Mouse (Mus musculus) left cerebral cortex, postnatal 10 days (tissue): ENCODE results near the gene Patj. TPM values are rescaled to one million over a fixed set of nuclear protein-coding genes. Genes with fewer than 3 reads are reported as not detected.

ENCODE experiments used
- DNase-seq, 2 experiments: peaks; one replicate each; pipeline ENCODE4 v3.0.0; 2021 to 2022; ENCODE audit warnings: low spot score in 2 of 2, mixed read lengths in 1 of 2; ENCODE audit errors: extremely low spot score in 1 of 2
- intact Hi-C: fragments of 180-260 bp; cut with DNase I; formaldehyde crosslinking; loops from one replicate; pipeline ENCODE4 v1.15.1; 2025
- total RNA-seq, 2 experiments: library from RNA; stranded (reverse); gene quantifications; 2 replicates each; pipeline ENCODE4 v1.2.3; 2021

The Patj gene
- total RNA-seq, 2 experiments from 2014 or later = 7.7 to 8.1 TPM

- no peak for DNase-seq
- intact Hi-C loops = no loop called here
Measured at GRCm38 (mm10) chr4:98489386-98489785, 93.8 kb downstream of the Patj start.

- intact Hi-C loops = no loop called here
Measured at GRCm38 (mm10) chr4:98498341-98498740, 102.8 kb downstream of the Patj start.

GRCm38 (mm10) chr4:98500182-98500581 is 104.6 kb downstream of the Patj start:
- intact Hi-C loops = no loop called here
- no peak for DNase-seq

More at GRCm38 (mm10) chr4:98498341-98498740, 102.8 kb downstream of the Patj start:
- no peak for DNase-seq

GRCm38 (mm10) chr4:98500875-98501274 is 105.3 kb downstream of the Patj start:
- intact Hi-C loops = no loop called here
- no peak for DNase-seq

- no peak for DNase-seq
- intact Hi-C loops = no loop called here
Measured at GRCm38 (mm10) chr4:98504743-98505142, 109.2 kb downstream of the Patj start.

- no peak for DNase-seq
- intact Hi-C loops = no loop called here
Measured at GRCm38 (mm10) chr4:98508471-98509271, 113.1 kb downstream of the Patj start.

GRCm38 (mm10) chr4:98509939-98510338 is 114.4 kb downstream of the Patj start:
- DNase-seq = no peak
- intact Hi-C loops = no loop called here

GRCm38 (mm10) chr4:98511296-98511695 is 115.7 kb downstream of the Patj start:
- peak in 1 of 2 experiments; percentile 57 for DNase-seq
- intact Hi-C loops = no loop called here

GRCm38 (mm10) chr4:98511964-98512743 is 116.6 kb downstream of the Patj start:
- intact Hi-C loops = no loop called here
- no peak for DNase-seq

- intact Hi-C loops = no loop called here
- DNase-seq = no peak
Measured at GRCm38 (mm10) chr4:98520492-98520891, 124.9 kb downstream of the Patj start.

GRCm38 (mm10) chr4:98524525-98524924 is 128.9 kb downstream of the Patj start:
- intact Hi-C loops = no loop called here
- no peak for DNase-seq

GRCm38 (mm10) chr4:98535446-98535845 is 139.9 kb downstream of the Patj start:
- DNase-seq = no peak
- intact Hi-C loops = no loop called here

GRCm38 (mm10) chr4:98541591-98541990 is 146.0 kb downstream of the Patj start:
- no peak for DNase-seq
- intact Hi-C loops = loop anchor here (5.0 kb wide), 1 partner anchor 161 kb away; no protein-coding TSS in a partner anchor

- no peak for DNase-seq
- intact Hi-C loops = loop anchor here (5.0 kb wide), 1 partner anchor 159 kb away; no protein-coding TSS in a partner anchor
Measured at GRCm38 (mm10) chr4:98543001-98543400, 147.4 kb downstream of the Patj start.

GRCm38 (mm10) chr4:98545376-98545775 is 149.8 kb downstream of the Patj start:
- intact Hi-C loops = no loop called here
- DNase-seq = no peak

- DNase-seq = no peak
- intact Hi-C loops = no loop called here
Measured at GRCm38 (mm10) chr4:98546456-98547176, 151.0 kb downstream of the Patj start.

- intact Hi-C loops = no loop called here
- no peak for DNase-seq
Measured at GRCm38 (mm10) chr4:98549491-98549890, 153.9 kb downstream of the Patj start.

GRCm38 (mm10) chr4:98550116-98550515 is 154.5 kb downstream of the Patj start:
- intact Hi-C loops = no loop called here
- no peak for DNase-seq

- intact Hi-C loops = no loop called here
Measured at GRCm38 (mm10) chr4:98555666-98556065, 160.1 kb downstream of the Patj start.

More at GRCm38 (mm10) chr4:98555666-98556065, 160.1 kb downstream of the Patj start:
- DNase-seq = no peak
